Mouse (Mus musculus): ENCODE measurements at regions not wholly inside any gene's neighbourhood (a gene's known extent, or its start where the extent isn't known, plus 50 kb on each side); places are given as distances from the start of the nearest gene placed in this dataset.

DNA sequence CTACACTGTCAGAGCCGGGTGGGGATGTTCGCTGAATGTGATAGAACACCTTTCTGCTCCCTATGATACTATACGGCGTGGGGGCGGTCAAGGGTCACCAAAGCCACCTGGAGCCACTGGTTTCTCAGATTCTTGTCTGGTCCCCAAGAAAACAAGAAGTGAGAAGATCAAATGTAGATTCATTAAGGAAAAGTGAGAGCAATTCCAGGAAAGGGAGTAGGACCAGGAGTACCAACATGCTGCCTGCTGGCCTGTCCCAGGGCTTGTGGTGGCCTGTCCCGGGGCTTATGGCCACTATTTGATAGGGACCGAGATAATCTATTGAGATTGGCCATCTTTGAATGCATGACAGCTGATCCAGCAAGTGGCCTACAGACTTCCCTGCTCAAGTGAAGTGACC is 58.8 kb upstream of the Fut8 start:
- no peak for DNase-seq (ENCODE audit: low read depth)

DNA sequence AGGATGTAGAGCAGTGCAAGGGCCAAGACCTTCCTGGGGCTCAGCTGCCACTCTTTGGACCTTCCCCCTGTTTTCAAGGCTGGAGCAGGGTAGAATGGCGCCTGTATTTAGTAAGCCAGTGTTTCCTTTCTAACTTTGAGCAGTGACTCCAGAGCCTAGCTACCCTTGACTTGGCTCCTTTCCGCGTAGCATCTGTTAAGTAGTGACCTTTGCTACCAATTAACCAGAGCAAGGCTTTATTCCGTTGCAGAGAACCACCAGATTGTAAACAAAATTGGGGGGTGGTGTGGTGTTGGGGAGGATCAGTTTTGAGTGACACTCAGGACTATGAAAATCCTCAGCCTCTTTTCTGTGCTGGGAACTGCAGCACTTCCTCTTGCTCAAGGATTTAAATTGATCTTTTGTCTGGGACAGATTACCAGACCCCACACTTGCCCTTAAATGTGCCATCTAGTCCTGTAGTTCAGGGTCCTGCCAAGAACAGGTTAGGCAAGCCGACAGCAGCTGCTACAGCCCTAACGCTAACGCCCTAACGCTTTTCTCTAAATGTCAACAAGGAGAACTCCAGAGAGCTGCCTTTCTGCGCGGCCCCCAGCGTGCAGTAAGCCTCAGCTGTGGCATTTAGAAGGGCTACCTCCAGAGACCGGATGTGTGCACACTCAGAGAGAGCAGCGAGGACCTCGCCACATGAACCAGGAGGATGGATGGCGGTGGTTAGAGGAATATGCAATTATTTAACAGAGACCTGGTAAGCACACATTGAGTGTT is 59.9 kb upstream of the Fut8 start:
- DNase-seq (ENCODE audit: low read depth), result no peak

DNA sequence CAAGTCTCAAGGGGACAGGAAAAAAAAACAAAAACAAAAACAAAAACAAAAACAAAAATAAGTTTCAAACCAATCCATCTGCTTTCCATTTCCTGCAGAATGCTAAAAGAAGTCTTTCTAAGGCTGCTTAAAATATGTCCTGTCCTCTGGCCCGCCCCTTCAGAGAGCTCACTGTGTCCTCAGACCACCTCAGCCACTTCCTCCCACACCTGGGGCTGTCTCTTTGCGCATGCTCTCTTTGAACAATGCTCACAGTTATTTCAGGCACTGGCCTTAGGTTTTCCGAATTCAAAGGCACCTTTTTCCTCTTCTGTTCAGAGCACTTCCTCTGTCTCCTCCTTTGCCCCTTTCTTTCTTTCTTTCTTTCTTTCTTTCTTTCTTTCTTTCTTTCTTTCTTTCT is 60.6 kb upstream of the Fut8 start:
- peak; percentile 24 for DNase-seq (ENCODE audit: low read depth)

DNA sequence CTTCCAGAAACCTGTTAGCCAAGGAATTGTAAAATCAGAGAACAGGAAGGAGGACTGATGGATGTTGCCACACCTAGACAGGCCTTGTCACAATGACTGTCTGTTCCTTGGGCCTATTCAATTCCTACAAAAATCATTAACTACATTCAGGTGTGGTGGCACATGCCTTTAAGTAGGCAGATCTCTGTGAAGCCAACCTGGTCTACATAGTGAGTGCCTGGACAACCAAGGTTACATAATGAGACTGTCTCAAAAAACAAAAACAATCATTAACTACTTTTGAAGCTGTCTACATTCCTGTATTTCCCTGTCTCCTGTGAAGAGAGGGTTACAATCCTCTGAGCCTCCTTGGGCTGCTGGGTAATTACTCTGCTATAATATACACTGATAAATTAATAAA is 63.9 kb upstream of the Fut8 start:
- no peak for DNase-seq (ENCODE audit: low read depth)

DNA sequence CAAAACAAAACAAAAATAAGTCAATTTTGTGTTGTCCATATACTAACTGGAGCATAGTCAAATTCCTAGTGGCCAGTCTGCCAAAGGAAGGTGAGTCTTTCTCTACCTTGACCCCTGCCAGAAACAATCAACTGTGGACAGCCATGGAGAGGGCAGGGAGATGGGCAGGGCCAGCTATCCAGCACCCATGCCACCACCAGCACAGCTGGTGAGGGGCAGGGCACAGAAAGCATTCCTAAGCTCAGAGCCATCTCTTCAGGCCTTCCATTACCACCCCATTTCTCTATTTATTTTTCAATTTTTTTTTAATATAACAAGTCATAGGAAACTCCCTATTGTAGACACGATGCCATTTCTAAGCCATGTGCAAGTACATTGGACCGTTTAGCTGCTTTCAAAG is 65.4 kb upstream of the Fut8 start:
- no peak for DNase-seq (ENCODE audit: low read depth)

DNA sequence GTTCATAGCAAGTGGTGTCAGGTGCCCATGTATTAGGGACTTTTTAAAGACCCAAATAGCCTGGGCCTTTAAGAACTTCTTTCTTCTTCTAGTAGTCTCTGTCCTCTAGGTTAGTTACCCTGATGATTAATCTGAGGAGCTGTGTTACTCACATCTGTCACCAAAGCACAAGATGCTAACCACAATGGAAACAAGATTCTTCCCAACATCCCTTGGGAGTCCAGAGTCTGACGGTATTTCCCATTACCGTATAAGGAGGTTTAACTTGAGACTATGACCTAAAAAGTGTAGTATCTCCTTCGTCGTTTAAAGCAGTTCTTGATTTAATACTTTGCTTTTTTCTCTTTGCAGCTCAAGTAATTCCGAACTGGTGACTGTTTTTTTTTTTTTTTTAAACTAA is 67.7 kb upstream of the Fut8 start:
- no peak for DNase-seq (ENCODE audit: low read depth)

DNA sequence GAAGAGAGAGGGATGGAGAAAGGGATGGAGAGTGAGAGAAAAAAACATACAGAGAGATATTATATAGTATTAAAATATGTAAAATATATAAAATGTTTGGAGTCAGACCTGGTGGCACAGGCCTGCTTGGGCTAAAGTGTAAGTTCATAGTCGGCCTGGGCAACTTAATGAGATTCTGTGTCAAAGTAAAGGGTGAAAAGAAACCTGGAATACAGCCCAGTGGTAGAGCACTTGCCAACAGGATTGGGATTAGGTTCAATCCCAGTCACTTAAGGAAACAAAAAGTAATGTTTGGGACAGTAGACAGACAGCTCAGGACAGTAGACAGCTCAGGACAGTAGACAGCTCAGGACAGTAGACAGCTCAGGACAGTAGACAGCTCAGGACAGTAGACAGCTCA is 69.6 kb upstream of the Fut8 start:
- no peak for DNase-seq (ENCODE audit: low read depth)

DNA sequence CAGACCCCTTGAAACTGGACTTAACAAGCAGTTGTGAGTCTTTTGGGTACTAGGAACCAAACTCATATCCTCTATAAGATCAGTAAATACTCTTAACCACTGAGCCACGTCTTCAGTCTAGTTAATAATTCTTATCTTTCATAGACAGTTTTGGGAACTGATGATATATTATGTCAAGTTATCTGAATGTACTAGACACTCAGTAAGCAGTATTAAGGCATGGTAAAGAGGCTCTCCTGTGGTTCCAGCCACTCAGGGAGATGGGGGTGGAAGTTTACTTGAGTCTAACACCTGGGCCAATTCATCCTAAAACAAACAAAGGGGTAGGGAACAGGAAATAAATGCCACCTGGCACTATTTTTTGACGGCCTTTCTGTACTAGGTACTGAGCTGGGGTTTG is 81.2 kb upstream of the Fut8 start:
- DNase-seq (ENCODE audit: low read depth), result no peak

DNA sequence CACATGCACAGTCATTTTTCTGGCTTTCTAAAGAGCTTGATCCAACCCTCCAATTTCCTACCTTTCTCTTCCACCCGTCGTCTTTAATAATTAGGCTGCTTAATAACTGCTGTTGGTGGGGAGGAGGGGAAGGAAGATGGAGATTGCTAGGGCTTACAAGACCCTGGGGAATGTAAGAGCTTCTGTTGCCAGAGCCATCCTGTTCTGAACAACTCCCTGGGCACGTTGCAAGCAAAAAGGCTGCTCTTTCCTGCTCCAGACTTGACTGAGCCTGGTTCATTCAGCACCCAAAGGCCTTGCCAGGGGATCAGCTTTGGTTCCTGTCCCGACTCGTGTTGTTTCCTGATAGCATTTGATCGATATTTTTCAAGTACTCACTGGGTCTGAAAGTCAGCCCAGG is 82.3 kb upstream of the Fut8 start:
- DNase-seq (ENCODE audit: low read depth), result no peak

DNA sequence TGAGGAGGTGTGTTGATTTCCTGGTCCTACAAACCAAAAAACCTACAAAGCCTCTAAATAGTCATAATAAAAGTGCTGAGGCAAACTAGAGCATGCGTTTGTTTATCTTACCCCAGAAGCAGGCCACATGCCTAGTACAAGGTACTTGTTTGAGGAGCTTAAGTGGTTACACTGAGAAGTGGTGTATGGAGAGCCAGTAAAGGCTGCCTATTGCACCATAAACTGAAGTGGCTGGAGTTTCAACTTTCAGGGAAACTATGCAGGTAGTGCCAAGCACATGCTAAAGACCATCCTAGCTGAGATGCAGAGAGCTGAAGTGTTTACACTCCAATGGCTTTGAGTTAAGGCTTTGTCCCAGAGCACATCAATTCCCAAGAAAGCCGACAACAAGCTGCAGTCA is 86.5 kb upstream of the Fut8 start:
- DNase-seq (ENCODE audit: low read depth), result no peak

DNA sequence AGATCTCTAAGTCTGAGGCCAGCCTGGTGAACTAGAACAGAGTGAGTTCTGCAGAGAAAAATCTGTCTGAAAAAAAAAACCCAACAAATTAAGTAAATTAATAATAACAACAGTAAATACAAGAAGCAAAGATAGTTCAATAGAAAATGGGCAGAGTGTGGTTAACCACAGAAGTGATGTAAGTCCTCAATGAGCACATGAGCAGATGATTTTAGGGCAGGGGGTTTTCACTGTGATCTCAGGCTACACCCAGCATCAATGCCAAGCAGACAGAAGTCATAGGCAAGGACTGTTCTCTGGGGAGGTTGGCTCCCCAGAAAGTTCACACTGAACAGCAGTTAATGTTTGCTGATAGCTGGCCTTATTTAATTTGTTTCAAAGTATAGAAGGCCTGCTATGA is 88.1 kb upstream of the Fut8 start:
- no peak for DNase-seq (ENCODE audit: low read depth)

DNA sequence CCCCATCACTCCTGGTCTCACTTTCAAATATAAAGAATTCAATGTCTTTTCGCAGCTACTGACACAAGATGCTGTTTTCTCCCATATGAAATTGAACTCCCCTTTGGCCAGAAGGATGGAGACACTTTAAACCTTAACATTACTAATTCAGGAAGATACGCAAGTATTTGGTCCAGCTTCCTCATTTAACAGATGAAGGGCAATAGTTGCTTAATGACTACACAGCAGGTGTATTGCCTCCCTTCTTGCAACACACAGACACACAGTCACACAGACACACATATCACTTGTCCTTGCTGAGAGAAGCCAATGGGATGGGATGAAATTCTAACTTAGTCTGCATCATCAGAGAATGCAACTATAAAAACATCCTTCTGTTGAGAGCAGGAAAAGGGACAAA is 89.8 kb upstream of the Fut8 start:
- no peak for DNase-seq (ENCODE audit: low read depth)

DNA sequence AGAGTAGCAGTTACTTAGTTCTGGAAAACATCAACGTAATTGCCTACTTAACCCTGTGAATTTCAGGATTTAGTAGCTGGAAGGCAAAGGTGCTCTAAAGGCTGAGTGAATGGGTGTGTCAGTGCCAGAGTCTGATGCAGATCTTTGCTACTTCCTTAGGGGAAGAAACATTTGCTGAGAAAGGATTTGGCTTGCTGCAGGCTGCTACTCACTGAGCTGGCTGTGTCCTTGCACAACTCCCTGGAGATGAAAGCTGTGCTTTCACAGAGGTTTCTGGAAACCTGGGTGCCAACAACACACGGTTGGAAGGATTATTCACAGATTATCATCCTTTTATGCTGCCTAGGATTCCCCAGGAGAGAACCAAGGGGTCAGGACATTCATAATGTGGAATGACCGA is 94.0 kb upstream of the Fut8 start:
- no peak for DNase-seq (ENCODE audit: low read depth)

DNA sequence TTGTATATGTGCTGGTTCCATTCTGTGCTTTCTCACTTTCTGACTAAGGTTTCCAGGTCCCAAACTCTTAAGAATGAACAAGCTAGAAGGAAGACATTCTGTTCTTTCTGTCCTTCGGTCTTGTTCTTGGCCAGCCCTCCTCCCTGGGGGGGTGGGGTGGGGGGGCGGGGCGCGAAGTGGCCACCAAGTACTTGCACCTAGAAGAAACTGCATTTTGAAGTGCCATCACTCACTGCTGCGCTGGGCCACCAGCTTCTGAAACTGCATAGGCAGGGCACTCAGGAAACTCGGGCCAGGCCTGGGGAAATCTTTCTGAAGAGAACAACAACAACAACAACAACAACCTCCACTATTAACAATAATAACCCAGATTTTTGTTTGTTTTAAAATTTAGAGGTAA is 94.4 kb upstream of the Fut8 start:
- no peak for DNase-seq (ENCODE audit: low read depth)

DNA sequence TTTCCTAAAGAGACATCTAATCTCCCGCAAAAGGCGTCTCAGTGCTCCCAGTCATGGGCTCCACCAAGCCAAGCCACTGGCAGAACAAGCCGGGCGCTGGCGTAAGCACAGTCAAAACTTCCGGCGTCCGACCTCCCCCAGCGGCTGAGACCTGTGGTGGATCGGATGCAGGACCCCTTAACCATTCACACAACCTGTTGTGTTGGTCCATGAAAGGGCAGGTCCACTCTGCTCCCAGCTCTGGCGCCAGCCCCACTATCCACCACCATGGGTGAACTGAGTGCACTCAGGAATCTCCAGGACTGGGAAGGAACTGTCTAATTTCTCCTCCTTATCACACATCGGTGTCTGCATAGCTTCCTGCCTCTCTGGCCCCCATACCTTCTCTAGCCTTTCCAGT is 94.8 kb upstream of the Fut8 start:
- DNase-seq (ENCODE audit: low read depth), result no peak

DNA sequence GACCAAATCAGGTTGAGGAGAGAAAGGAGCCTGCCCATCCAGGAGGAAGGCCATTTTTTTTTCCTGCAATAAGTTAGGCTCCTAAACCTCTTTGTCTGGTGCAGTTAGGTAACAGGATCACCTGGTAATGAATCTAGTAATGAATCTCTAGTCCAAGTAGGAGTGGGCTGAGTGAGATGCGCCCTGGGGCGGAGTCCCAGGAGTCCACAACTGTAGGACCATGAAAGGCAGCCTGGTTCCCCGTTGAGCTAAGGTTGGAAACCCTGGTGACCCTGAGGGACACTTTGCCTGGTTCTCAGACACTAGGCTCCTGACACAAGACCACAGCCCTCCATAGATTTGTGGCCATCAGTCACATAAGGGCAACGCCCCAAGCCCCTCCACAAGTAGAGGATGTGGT is 95.7 kb upstream of the Fut8 start:
- DNase-seq (ENCODE audit: low read depth), result no peak

DNA sequence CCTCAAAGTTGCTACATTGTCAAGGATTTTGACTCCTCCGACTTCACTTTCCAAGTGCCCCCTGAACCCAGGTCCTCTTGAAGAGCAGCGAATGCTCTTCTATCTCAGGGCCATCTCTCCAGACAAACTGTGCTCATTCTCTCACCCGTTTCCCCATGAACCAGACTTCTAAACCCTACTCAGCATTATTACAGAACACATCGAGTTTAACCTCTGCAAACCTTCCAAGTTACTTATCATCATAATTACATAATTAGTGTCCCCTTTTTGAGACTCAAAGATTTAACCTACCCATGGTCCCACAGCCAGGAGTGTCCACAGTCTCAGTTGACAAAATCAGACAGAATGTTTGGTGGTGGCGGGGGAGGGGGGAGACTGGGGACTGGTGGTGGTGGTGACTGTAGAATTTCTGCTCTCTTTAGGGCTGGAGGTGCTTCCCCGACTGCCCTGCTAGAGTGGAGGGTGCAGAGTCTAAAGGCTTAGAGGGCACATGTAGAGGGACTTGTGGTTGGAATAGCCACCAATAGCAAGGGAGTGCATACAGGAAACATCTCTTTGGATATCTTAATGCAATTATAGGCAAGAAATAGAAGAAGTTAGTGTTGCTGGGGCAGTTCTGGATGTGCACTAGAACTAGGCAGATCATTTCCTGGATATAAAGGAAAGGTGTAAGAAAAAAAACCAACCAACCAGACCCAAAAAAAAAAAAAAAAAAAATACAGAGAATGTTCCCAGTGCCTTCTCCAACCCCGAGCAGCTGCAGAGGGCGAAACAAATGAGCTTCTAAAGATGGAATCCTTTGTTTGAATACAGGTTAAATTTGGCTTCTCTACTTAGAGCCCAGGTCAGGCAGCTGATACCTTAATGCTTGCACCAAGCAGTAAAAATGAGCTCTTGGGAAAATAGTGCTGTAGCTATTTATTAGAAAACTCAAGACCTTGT is 96.4 kb upstream of the Fut8 start:
- no peak for DNase-seq (ENCODE audit: low read depth)

DNA sequence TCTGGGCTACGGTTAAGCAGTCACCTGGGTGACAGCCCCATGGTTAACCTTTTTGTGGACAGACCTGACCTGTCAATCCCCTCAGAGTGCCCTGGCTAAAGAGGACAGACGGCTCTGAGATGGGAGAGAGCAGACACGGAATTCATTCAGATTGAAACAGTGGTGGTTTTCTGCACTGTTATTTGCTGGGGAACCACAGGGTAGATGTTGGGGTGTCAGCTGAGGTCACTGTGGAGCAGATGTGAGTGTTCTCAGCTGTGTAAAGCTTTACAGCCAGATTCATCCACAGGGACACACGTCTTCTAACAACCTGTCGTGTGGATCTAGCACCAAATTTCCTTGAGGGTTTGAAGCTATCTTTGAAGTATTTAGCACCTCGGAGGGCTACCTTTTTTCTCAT is 97.3 kb upstream of the Fut8 start:
- DNase-seq (ENCODE audit: low read depth), result no peak

DNA sequence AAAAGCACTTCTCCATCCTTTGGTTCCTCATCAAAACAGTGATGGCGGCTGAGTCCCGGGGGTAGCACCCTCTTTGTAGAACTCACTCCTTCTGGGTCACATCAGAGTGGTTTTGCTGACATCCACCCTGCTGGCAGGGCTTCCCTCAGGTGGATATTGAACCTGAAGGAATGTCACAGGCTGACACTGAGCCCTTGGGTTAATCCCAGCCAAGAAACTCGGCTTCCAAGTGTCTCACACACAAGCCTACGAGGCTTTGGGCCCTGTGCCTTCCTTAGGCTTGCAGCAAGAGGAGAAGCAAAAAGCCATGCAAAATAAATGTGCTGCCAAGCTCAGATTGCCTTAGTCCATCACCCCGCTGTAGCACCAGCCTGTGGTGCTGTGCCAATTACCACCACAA is 97.8 kb upstream of the Fut8 start:
- no peak for DNase-seq (ENCODE audit: low read depth)

DNA sequence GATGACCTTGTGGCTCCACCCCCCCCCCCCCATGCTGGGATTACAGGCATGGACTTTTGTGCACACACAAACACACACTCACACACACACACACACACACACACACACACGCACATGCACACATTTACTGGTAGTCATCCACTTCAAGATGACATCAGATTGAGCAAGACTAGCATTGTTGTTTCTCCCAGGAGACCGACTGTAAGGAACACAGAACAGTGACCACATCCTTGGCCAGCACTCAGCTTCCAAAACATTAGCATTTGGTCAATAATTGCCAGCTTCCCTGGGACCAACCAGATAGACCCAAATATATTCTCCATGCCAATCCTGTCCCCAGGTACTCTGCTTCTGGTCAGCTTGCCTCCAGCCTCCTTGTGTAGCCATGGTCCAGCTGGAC is 98.2 kb upstream of the Fut8 start:
- DNase-seq (ENCODE audit: low read depth), result no peak

DNA sequence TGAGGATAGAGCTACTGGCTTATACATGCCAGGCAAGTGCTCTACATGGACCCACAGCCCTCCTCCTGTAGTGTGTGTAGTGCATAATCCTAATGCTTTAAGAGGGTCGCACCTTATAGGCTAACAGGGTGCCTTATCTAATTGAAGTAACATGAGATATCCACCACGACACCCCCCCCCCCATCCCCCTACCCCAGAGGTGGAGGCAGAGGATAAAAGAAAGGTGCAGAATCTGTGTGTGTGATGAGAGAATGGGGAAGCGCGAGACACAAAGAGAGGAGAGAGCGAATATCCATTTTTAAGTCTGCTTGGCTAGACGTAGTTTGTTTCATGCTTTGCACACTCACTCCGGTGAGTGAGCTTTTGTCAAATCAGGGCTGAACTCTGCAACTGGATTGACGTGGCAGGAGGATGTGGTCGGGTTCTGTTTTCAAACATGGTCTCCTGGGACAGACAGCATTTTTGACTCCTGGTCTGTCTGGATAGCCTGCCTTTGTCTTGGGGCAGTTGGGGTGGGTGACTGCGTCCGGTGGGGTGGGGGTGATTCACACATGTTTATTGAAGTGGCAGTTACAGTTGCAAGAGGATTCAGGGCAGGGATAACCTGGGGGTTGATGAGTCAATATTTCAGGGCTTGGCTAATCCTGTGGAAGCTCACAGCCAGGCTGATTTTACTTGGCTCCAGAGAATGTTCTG is 99.3 kb upstream of the Fut8 start:
- peak; percentile 43 for DNase-seq (ENCODE audit: low read depth)

DNA sequence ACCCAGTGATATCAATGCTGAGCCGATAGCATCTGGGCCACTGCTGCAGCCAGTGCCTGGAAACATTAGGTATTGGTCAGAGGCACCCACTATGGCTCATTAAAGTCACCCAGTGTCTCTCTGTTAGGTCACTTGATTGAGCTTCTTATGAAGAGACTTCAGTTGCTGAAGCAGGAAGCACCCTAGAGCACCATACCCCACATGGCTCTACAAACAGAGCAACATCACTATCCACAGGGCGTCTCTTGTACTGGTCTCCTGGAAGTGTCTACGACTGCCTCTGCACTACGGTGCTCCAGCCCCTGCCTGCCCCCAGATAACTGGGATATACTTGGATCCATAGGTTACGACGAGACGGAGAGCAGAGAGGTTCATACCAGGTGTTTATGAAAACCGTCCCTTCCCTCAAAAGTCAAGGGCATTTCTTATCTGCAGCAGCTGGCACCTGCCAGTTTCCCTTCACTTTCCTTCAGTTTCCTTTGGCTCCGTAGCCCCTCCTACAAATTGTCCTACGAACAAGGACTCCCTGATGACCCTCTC is 100.6 kb upstream of the Fut8 start:
- no peak for DNase-seq (ENCODE audit: low read depth)

DNA sequence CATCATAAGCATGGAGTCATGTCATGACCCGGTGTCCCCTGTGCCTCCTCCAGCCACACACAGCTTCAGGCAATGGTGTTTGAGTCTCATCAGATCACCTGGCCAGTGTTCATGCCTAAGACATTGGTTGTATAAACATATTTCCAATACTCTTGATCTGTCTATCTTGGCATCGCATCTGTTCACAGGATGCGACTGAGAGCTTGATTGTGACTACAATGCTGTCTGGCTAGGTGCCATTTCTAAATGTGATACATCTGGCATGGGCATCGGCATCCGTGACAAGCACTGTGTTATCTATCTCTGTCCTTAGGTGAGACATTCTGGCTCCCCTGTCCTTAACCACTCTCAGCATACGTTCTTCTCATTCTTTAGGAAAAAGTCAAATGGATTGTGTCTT is 102.3 kb upstream of the Fut8 start:
- DNase-seq (ENCODE audit: low read depth), result no peak

Data from c-Kit-positive CD71-negative TER-119-negative erythroid progenitor cells, embryonic 14.5 days (primary cell).